Mouse (Mus musculus) neural tube, embryonic 10.5 days (tissue): Measurements from ENCODE around the gene Osbpl8.

Experiments
- DNase-seq: peaks from one replicate; pipeline ENCODE4 v3.0.0-alpha.2; 2017; ENCODE audit warnings: low spot score; ENCODE audit errors: extremely low spot score

Gene Osbpl8

DNA sequence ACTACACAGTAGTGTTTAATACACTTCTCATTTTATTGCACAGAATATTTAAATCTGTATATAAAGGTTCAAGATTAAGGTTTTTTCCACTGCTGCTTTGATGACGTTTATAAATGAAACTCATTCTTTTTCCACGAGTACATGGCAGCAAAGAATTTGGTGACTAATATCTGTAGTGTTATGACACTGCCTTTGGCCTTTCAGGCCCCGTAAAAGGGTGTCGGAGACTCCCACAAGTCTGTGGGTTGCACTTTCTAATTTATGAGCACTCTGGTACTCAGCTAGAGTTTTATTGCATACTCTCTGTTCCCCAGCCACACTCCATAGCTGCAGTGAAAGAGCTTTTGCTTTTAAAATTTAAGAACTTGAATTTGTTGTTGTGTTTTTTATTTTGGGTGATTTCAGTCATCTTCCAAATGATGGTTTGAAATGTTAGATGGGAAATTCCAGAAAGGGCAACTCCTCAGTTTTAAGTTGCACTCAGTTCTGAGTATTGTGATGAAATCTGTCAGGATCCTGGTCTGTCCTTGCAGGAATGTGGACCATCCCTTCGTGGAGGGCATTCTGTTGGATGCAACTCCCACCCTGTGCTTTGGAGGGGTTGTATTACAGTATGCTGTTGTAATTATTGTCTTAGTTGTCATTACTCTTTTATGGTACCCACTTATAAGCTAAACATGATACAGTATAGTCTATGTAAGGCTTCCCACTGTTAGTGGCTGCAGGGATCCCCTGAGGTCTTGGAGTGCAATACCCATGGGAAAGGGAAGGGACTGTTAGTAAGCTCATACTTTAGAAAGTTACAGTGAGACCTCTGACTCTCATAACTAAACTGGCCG is 70.1 kb downstream of the Osbpl8 start:
- DNase-seq: no peak

DNA sequence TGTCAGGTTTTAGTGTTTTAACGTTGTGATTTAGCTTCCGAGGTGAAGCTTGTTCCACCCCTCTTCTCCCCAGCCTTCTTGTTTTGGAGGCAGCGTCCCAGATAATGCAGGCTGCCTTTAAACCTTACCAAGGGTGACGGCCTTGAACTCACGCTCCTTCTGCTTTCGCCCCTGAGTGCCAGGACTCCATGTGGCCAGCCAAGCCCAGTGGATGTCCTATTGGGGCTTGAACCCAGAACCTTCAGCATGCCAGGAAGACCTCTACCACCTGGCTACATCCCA is 70.7 kb downstream of the Osbpl8 start:
- no peak for DNase-seq

DNA sequence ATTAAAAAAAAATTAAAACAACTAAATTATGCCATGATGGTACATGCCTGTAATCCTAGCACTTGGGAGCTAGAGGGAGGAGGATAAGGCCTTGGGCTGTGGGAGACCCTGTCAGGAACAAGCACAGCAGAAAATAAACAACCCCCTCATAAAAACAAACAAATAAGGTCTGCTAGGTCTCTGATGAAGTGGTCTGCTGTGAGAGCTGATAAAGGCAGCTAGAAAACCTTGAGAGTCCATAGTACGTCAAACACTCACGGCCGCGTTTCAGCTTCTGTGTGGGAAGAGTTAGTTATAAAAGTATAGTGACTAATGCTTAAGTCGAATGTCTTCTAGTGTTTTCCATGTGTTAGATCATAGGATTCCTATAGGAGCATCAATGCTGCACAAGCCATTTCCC is 72.9 kb downstream of the Osbpl8 start:
- no peak for DNase-seq

DNA sequence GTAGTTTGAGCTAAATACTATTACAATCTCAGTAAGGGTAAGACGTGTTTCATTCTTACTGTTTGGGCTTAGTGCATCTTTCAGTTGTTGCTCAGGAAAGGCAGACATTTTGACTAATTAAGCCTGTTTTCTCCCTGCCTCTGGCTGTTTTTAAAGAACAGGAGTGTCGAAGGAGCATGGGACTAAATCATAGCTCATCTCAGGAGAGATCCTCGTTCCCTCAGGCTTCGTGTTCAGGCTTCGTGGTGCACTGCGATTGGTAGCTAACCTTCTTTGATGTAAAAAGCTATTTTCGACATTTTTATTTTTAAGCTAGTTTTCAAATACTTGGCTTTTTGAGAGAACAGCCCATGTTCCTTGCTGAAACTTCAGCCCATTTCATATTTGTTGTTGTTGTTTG is 78.1 kb downstream of the Osbpl8 start:
- DNase-seq: no peak

DNA sequence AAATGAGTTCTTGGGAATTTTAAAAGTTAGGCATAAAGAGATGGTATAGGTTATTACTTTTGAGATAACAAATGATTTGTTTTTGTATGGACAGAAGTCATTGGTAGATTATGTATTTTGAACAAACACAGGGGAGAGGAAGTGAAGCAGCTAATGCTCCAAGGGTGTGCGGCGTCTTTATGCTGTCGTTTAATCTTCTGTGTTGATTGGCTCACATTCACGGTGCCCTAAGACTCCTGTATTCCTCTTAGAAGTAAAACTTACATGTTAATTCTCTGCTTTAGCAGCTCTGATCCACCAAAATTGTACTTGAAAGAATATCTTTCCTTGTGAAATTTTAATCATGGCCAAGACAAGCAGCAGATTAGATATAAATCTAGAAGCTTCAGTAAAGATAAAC is 83.1 kb downstream of the Osbpl8 start:
- no peak for DNase-seq

DNA sequence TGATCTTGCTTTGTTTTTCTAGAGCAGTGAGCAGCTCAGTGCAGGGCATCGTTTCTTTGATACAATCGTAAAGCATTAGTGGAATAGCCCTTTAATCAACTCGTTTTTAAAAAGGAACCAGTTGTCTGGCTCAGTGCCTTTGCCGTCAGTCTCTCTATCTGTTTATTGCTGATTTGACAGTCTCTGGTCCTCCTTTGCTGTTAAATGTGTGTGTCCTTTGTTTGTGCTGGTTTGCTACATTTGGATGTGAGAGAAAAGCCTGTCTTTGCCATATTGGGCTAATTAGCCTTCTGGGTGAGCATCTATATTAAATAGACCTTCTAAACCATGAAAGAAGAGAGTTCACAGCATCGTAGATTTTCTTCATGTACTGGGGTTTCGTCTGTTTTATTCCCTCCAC is 83.6 kb downstream of the Osbpl8 start:
- DNase-seq: no peak

DNA sequence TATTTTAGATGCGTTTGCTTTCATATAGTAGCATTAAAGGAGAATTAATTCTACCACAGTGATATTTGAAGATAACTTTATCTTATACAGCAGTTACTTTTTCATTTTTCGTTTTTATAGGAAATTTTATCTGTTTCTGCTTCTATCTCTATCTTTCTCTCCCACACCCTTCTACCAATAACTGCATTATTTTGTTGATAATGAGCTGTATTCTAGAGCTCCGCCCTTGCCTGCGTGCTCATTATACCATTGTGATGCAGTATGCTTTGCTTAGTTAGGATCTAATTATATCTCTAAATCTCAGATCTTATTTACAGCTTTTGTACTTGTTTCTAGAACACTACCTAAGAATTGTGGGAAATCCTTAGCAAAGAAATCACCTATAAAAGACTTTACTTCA is 85.6 kb downstream of the Osbpl8 start:
- DNase-seq: no peak

DNA sequence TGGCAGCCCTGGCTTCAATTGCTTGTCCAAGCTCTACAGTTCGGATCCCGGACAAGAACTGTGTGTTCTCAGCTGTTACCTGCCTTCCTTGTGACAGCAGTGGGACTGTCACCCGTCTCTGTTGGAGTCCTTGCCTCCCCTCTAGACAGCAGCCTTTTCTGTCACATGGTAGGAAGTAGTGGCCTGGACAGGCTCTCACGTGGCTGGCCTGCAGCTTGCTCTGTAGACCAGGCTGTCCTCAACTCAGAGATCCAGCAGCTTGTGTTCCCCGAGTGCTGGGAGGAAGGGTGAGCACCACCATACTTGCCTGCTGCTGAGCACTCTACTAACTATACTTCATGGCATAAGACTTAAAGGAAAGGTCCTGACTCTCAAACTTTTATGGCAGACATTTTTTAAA is 87.1 kb downstream of the Osbpl8 start:
- no peak for DNase-seq

DNA sequence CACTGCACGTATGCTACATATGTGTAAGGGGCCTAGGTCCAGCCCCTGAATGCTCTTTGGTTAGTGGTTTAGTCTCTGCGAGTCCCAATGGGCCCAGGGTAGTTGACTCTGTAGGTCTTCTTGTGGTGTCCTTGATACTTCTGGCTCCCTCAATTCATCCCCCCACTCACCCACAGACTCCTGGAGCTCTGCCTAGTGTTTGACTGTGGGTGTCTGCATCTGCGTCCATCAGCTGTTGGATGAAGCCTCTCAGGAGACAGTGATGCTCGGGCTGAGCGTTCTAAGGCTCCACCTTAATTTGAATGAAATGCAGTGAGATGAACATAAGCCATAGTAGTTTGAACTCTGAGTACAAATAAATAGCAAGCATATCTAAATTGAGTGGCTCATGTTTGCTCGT is 90.7 kb downstream of the Osbpl8 start:
- no peak for DNase-seq

DNA sequence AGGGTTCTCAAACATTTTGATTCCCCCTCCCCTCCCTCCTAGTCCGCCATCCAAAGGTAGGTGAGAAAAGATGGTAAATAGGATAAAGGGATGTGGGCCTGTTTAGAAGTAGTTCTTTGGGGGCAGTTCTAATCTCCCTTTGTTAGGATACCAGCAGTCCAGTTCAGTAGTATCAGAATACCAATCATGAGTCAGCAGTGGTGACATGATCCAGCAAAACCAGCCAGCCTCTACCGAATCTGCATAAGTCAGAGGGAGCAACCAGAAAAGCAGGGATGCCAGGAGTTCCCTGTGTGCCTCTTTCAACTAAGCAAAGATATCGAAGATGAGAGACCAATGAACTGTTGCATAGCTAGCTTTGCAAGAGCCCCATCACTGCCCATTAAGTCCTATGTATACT is 91.6 kb downstream of the Osbpl8 start:
- DNase-seq: no peak

DNA sequence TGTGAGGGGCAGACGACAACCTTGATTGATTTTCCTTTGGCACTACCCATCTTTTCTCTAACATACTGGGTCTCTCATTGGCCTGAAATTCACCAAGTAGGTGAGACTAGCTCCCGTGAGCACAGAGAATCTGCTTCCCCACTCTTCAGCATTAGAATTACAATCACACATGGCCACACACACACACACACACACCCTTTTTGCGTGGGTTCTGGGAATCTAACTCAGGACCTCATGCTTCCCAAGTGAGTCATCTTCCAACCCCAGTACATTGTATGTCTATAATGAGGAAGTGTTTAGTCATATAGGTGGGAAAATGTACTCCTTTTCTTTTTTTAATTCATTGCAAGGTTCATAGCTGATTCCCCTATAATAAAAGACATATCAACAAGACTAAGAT is 92.8 kb downstream of the Osbpl8 start:
- DNase-seq: no peak

DNA sequence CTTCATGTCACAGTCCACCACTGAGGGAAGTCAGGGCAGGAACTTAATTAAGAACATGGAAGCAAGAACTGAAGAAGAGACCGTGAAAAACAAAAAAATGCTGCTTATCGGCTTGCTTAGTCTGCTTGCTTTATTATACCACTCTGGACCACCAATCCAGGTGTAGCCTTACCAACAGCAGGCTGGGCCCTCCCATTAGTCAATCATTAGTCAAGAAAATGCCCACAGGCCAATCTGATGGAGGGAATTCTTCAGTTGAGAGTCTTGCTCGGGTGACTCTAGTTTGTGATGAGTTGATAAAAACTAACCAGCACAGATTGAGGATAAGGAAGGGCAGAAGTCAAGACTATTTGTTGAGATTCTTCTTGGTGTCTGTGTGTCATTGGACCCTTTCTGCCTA is 93.7 kb downstream of the Osbpl8 start:
- DNase-seq: no peak

DNA sequence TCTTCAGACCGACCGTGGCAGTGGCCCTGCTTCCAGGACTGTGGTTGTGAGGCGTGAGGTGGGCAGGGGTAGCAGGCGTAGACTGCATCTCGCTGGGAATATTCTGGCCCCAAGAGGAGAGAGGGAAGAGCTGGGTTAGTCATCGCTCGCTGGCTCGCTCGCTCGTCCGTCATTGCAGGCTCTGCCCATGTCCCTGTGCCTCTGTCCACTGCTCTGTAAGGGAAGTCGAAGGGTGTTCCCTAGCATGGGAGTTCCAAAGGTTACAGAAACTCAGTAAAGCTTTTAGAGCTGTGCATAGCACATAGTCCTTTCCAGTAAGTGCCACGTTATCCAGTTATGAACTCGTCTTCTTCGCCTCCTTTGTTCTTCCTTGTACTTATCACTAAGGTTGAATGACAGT is 107.1 kb downstream of the Osbpl8 start:
- no peak for DNase-seq

DNA sequence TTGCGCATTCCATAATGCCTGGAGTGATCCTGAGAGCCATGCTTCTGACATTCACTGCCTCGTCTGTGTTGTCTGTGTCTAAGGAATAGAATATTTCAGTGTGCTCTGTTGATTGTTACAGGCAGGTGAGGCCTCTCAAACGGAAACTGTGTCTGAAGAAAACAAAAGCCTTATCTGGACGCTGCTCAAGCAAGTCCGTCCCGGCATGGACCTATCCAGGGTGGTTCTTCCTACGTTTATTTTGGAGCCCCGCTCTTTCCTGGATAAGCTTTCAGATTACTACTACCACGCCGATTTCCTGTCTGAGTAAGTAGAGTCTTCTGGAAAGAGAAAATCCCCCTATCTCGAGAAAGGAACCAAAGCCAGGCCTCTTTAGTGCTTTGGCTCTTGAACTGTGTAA is 108.4 kb downstream of the Osbpl8 start:
- no peak for DNase-seq

DNA sequence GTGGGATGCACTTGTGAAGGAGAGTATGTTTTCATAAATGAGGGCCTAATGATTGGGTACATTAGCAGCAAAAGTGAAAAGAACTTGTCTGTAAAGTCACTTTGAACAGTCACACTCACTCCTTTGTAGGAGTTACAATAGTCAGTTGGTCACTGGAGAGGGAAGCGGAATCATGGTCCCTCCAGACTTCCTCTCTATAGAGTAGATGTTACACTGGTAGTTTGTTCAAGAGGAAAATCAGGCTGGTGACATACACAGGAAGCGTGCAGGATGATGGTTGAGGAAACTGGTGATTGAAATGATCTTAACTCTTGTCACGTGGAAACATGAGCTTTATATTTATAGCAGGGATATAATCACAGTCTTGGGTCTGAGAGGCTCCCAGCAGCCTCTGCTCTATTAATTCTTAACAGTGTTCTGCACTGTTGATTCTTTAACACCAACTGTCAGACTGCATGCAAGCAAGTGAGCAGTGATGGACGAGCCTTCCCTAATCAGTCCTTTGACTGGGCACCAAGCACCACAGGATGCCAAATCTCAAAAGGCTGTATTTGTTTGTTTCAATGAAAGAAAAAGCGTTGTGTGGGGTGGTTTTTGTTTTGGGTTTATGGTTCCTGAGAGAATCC is 109.0 kb downstream of the Osbpl8 start:
- DNase-seq: no peak

DNA sequence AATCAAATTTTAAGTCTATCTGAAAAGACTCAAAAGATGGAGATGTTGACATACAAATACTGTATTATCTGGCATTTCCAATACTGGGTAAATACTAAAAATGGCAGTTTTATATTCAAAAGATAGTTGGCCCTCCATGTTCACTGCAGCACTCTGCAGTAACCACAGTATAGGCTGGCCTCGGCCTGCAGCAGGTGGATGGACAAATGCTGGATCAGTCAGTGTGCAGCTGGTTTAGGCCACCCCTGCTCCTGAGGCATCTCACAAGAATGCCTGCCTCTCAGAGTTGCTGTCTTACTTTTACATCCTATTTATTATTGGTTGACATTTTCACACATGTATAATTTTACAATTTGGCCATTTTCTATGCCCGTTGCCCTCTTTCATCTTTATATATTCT is 111.3 kb downstream of the Osbpl8 start:
- DNase-seq: no peak

DNA sequence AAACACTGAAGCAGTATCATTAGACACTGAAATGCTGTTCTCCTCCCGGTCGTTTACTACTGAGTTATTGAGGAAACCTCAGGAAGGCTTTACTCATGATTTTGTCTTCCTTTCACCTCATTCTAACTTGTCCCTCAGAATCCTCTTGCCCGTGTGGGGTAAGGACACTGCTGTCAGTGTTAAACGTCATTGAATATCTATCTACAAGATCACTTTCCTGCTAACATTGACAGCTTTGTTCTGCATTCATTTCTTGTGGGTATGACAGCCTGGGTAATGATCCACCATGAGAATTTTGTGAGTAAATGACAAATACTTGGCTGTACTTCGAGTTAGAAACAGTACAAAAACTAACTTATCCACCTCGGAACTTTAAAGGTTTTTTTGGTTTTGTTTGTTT is 133.1 kb downstream of the Osbpl8 start:
- no peak for DNase-seq

DNA sequence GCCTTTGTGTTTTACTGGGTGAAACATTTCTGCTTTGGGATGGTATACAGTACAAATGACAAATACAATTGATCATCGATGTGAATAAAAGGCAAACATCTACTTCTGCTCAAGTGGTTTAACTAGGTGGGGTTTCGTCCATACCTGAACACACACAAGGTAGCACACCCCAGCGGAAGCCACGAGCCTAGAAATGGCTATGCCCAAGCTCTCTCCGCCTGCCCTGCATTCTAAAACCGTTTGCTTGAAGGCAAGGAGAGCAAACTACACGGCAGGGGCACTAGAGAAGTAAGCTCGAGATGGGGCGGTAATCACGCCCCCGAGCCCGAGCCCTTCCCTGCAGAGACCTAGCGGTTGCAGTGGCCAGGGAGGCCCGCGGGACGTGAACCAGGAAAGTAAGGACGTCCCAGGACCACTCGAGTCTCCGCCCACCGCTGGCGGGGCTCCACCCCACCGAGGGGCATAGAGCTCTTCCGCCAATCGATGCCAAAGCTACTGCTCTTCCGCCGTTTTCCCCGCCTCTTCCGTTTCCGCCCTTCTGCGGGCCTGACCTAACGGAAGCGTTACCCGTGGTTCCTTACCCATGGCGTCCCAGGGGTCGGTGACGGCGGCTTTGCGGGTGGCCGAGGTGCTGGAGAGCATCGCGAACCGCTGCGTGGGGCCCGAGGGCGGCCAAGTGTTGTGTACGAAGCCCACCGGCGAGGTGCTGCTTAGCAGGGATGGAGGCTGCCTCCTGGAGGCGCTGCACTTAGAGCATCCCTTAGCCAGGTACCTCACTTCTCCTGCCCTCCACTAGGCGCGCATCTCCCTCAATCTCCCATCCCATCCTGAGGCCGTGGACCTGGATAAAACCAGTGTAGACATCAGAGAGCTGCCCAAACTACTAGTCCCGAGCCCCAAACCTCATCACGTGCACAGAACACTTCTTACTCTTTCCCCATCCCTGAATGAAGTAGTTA is 133.9 kb downstream of the Osbpl8 start, which contains the start of gene Bbs10:
Gene Bbs10 (plus strand): TSS at position 540 of the 959 bp plus-strand sequence.
- peak; percentile 95 for DNase-seq

DNA sequence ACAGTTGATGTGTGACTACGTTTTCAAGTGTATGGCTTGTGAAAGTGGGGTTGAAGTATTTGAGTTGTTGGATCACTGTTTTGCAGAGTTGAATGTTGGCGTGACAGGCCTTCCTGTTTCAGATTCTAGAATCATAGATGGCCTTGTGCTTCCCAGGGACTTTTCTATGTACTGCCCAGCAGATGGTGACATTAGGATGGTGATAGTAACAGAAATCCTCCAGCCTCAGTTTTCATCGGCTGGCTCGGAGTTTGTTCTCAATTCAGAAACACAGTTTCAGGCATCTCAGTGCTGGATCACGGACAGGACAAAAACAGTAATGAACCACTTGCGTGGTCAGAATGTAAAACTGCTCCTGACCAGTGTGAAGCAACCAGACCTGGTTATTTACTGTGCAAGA is 135.0 kb downstream of the Osbpl8 start:
- DNase-seq: no peak

DNA sequence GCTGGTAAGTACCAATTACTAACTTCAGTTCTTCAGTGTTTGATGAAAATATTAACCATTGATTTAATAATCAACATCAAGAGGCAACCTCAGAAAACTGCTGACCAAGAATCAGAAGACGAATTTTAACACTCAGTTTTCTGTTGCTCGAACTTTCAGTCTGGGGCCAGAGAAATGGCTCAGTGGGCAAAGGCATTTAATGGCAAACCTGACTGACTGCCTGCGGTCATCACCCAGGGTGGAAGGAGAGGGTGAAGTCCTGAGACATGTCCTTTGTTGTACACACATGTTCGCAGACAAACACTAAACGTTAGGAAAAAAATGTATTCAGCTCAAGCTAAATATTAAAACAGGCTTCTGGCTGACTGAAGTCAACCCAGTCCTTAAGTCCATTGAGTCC is 136.5 kb downstream of the Osbpl8 start:
- no peak for DNase-seq

DNA sequence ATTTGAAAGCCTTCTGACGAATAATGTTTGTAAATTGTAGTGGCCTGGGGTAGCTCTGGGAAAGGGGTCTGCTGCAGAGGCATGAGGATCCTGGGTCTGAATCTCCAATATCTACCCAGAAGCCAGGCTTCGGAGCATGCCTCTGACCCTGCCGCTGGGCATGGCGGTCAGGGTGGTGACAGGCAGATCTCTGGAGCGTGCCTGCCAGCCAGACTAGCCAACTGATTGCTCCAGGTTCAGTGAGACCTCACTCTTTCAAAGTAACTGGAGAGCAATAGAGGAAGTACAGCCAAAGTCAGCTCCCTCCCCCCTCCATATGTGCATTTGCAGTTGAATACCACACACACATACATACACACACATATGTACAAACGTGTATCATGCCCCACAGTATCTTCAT is 137.9 kb downstream of the Osbpl8 start:
- no peak for DNase-seq

DNA sequence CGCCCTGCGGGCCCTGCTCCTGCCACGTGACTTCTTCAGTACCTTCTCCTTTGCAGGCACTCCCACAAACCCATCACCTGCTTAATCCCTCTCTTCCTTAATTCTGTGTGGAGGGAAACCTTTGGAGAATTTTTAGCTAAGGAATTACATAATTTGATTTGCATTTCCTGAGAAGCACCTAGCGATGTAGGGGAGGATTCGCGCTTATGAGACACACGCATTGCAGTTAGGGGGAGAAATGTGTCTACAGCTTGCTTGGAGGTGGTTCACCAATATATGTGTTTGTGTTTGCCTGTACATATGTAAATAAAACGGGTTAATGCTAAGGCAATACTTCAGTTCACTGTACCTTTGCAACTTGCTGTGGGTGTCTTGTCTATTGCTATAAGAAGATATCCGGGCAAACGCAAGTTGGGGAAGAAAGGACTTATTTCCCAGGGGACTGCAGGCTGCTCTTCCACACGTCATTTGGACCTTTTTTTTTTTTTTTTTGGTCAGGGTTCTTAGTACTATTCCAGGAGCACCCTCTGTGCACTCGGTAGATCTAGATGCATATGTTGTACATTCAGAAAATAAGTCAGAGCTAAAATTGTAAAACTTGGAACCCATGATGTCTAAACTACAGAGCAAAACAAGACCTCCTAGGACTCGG is 144.4 kb downstream of the Osbpl8 start:
- DNase-seq: no peak
